Mouse (Mus musculus): ENCODE results near the gene Akr1b8. TPM values are rescaled to one million over a fixed set of nuclear protein-coding genes. Genes with fewer than 3 reads are reported as not detected.

Gene Akr1b8
- polyA plus RNA-seq, 1 experiment from 2014 or later: 18.5 TPM

Other genes with a start within 250 kb of the Akr1b8 start
- 41.8 and 45.4 TPM in 2 replicates for gene Slc35b4, start 177.0 kb upstream of the Akr1b8 start, polyA plus RNA-seq (2016; fragmentation: Nextera tagmentation; extraction: Ambion mirVana)
- 135 and 136 TPM in 2 replicates for gene Akr1b3, start 36.6 kb upstream of the Akr1b8 start, polyA plus RNA-seq (2016; fragmentation: Nextera tagmentation; extraction: Ambion mirVana)
- gene Akr1b10, start 30.1 kb downstream of the Akr1b8 start, polyA plus RNA-seq (2016; fragmentation: Nextera tagmentation; extraction: Ambion mirVana): 9.4 and 10.1 TPM in 2 replicates
- gene Akr1b7, start 58.2 kb downstream of the Akr1b8 start, polyA plus RNA-seq (2016; fragmentation: Nextera tagmentation; extraction: Ambion mirVana): not detected in 2 replicates
- gene Bpgm, start 122.1 kb downstream of the Akr1b8 start, polyA plus RNA-seq (2016; fragmentation: Nextera tagmentation; extraction: Ambion mirVana): 62.8 and 68.6 TPM in 2 replicates
- gene Cald1, start 244.4 kb downstream of the Akr1b8 start, polyA plus RNA-seq (2016; fragmentation: Nextera tagmentation; extraction: Ambion mirVana): 105 and 133 TPM in 2 replicates